Mouse (Mus musculus) hindbrain, postnatal 0 days (tissue): Measurements from ENCODE around the gene Atp4b. TPM values are rescaled to one million over a fixed set of nuclear protein-coding genes. Genes with fewer than 3 reads are reported as not detected.

Source experiments
- ATAC-seq: fragments of 200-750 bp; cut with Nextera tagmentation; 2 replicates; pipeline ENCODE4 v1.8.0; 2017; ENCODE audit warnings: mild to moderate bottlenecking, moderate TSS enrichment, moderate library complexity
- DNase-seq: peaks from one replicate; pipeline ENCODE4 v3.0.0-alpha.2; 2015; ENCODE audit warnings: low spot score
- H3K27ac ChIP-seq: fragments of 300-500 bp; sonication (generic); 2 replicates; pipeline ENCODE4 v1.5.1; 2014; ENCODE audit warnings: mild to moderate bottlenecking
- H3K27me3 ChIP-seq: fragments of 300-500 bp; sonication (generic); 2 replicates; pipeline ENCODE4 v1.6.1; 2014; ENCODE audit warnings: low read length, mixed read lengths; ENCODE audit not compliant: insufficient read depth
- H3K36me3 ChIP-seq: fragments of 300-500 bp; sonication (generic); 2 replicates; pipeline ENCODE4 v1.6.1; 2014; ENCODE audit warnings: low read length, mixed read lengths; ENCODE audit not compliant: insufficient read depth
- H3K4me1 ChIP-seq: fragments of 300-500 bp; sonication (generic); 2 replicates; pipeline ENCODE4 v1.6.1; 2014; ENCODE audit warnings: antibody characterized with exemption, low read length, mixed read lengths; ENCODE audit not compliant: insufficient read depth
- H3K4me2 ChIP-seq: fragments of 300-500 bp; sonication (generic); 2 replicates; pipeline ENCODE4 v1.6.1; 2014; ENCODE audit warnings: low read depth, mild to moderate bottlenecking, low read length, moderate library complexity, mixed read lengths
- H3K4me3 ChIP-seq: fragments of 300-500 bp; sonication (generic); 2 replicates; pipeline ENCODE4 v1.5.1; 2014; ENCODE audit warnings: low read length
- H3K9ac ChIP-seq: fragments of 300-500 bp; sonication (generic); replicated peaks from 2 replicates; pipeline ENCODE4 v1.6.1; 2014; ENCODE audit warnings: mild to moderate bottlenecking, low read length, moderate library complexity, mixed read lengths
- H3K9me3 ChIP-seq: fragments of 300-500 bp; sonication (generic); 2 replicates; pipeline ENCODE4 v1.6.1; 2016; ENCODE audit warnings: low read length, mixed read lengths
- CTCF ChIP-seq: IDR thresholded peaks from 2 replicates; pipeline ENCODE4 v1.5.1; 2016; ENCODE audit warnings: antibody characterized with exemption, control low read depth, low read depth
- WGBS: fragments of 180-500 bp; shearing (Covaris S2); extraction: QIAGEN DNeasy Blood & Tissue Kit; methylation state at CpG from one replicate; pipeline ENCODE4 v1.1.7; 2014; 5-methylcytosine and 5-hydroxymethylcytosine counted together
- polyA plus RNA-seq: library from polyadenylated mRNA; unstranded; fragments of >200 nt; fragmentation: Nextera tagmentation; extraction: Ambion mirVana; gene quantifications from 2 replicates; pipeline ENCODE4 v1.2.1, GENCODE M21; 2015
- total RNA-seq: library from RNA; depleted of rRNA; stranded (reverse); fragments of >200 nt; gene quantifications from 2 replicates; pipeline ENCODE4 v1.2.3, GENCODE M21; 2014

Atp4b gene
- total and polyA plus RNA-seq, 2 experiments from 2014 or later: not detected

DNA sequence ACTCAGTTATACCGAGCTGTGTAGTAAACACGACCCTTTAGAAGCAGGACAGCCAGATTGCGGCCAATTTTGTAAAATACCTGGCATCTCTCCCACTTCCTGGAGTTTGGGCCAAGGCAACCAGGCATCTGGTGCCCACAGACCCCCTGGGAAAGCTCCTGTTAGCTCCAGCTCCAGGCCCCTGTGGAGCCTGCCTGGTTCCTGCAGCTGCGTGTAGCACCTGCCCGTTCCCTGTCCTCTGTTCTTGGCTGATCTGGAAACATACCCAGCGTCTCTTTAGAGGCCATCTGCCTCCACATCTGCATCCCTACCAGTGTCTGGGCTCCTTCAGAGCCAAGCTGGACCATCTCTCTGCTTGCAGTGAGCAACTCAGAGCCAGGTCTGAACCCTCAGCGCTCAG is 33.8 kb upstream of the Atp4b start:
- 42% methylated on average over 7 of the region's 7 CpGs for WGBS
- no peaks in the 10 kb centered on the region for H3K27me3 ChIP-seq
- no peak for TF ChIP-seq CTCF
- H3K4me2 ChIP-seq: no peak overlapping the region
- H3K4me3 ChIP-seq: no peak overlapping the region
- H3K36me3 ChIP-seq: no peaks in the 10 kb centered on the region
- no peak overlapping the region for H3K9ac ChIP-seq
- no peak overlapping the region for H3K27ac ChIP-seq
- ATAC-seq (peak; percentile 77), DNase-seq (peak; percentile 53)
- no peaks in the 10 kb centered on the region for H3K4me1 ChIP-seq
- H3K9me3 ChIP-seq: no peaks in the 10 kb centered on the region

DNA sequence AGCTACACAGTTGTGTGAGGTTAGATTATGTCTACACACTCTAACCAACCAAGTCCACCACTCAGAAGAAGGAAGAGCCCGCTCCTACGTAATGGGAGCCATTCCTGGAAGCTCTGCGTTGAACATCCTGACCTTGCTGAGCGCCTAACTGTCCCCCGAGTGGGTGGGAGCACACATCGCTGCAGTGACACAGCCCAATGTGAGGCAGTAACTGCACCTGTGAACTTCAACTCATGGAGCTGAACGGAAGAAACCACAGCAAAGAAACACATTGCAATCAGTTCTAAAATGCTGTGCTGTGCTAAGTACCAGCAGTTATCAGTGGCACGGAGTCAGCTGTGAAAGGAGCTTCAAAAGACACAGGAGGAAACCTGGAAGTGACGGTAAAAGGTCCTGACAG is 31.5 kb upstream of the Atp4b start:
- Histone ChIP-seq H3K27ac (no peak overlapping the region), H3K27me3 (no peaks in the 10 kb centered on the region), H3K4me2 (no peak overlapping the region), H3K36me3 (no peaks in the 10 kb centered on the region), H3K4me3 (no peak overlapping the region), H3K9me3 (no peaks in the 10 kb centered on the region), H3K9ac (no peak overlapping the region), H3K4me1 (no peaks in the 10 kb centered on the region)
- no peak for TF ChIP-seq CTCF
- 83% methylated on average over 9 of the region's 9 CpGs for WGBS
- DNase-seq (no peak), ATAC-seq (no peak)

DNA sequence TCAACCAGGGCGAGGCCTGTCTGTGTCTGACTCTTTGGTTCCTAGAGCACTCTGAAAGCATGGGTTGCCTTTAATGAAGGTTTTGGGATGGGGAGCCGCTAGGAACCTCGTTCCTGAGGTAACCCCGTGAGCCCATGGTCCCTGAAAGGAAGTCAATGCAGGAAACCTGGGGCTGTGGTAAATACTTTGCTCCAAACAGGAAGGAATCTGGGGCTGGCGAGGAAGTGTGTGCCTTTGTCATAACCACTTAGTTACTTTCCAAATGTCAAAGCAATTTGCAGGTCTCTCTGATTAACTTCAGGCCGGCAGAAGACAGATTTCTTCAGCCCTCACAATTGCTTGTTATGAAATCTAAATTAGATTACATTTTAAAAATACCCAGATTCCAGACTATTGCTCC is 30.7 kb upstream of the Atp4b start:
- no peaks in the 10 kb centered on the region for H3K9me3 ChIP-seq
- H3K27me3 ChIP-seq: no peaks in the 10 kb centered on the region
- no peaks in the 10 kb centered on the region for H3K36me3 ChIP-seq
- TF ChIP-seq CTCF: no peak
- no peak overlapping the region for H3K9ac ChIP-seq
- no peak overlapping the region for H3K27ac ChIP-seq
- H3K4me3 ChIP-seq: no peak overlapping the region
- H3K4me1 ChIP-seq: no peaks in the 10 kb centered on the region
- ATAC-seq (no peak), DNase-seq (no peak)
- 78% methylated on average over 6 of the region's 6 CpGs for WGBS
- no peak overlapping the region for H3K4me2 ChIP-seq

DNA sequence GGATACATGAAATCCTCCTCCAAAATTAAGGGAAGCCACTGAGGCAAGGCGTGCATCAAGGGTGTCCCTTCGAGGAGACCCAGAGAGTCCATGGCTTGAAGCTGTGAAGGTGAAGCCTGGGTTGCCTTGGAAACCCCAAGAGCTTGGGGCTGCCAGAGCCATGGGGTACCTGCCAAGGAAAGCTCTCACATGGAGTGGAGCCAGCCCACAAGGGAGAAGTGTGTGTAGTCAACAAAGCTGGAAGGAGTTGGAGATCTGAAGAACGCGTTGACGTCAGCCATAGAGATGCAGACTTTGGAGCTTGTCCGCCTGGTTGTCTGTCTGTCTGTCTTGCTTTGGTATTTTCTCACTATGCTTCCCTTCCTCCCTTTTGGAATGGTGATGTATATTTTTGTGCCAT is 24.3 kb upstream of the Atp4b start:
- H3K4me2 ChIP-seq: no peak overlapping the region
- WGBS: 78% methylated on average over 6 of the region's 6 CpGs

DNA sequence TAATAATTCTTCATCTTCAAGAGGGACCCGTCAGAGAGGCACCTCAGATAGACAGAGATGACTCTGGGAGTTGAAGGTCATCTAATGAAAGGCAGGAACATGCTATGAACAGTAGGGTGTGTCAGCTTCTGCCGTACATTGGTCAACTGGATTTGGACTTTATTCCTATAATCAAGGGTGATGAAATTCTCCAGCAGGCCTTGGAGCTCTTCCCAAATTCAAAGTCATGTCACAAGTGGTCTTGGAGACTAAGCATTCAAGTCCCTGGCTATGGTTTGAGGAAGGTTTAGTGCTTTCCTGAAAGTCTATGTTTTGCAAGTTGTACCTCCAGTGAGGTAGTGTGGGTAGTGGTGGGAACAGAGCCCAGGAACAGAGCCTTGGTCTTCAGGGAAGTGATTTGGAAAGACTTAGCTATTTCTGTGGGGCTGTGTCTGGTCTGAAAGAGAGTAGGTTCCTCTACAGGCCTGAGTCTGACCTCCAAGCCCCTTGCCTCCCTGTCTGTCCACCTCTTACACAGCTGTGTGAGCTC is 22.6 kb upstream of the Atp4b start:
- no peak for TF ChIP-seq CTCF
- H3K36me3 ChIP-seq: no peaks in the 10 kb centered on the region
- WGBS: 71% methylated on average over 2 of the region's 2 CpGs
- H3K27me3 ChIP-seq: no peaks in the 10 kb centered on the region
- ATAC-seq (no peak), DNase-seq (no peak)
- no peak overlapping the region for H3K9ac ChIP-seq
- H3K4me1 ChIP-seq: no peaks in the 10 kb centered on the region
- no peak overlapping the region for H3K27ac ChIP-seq
- H3K4me3 ChIP-seq: no peak overlapping the region
- no peak overlapping the region for H3K4me2 ChIP-seq
- H3K9me3 ChIP-seq: no peaks in the 10 kb centered on the region

More for the DNA sequence above, 24.3 kb upstream of the Atp4b start:
- Histone ChIP-seq H3K4me1 (no peaks in the 10 kb centered on the region), H3K4me3 (no peak overlapping the region), H3K36me3 (no peaks in the 10 kb centered on the region), H3K9me3 (no peaks in the 10 kb centered on the region), H3K27ac (no peak overlapping the region), H3K9ac (no peak overlapping the region), H3K27me3 (no peaks in the 10 kb centered on the region)
- no peak for TF ChIP-seq CTCF
- DNase-seq (no peak), ATAC-seq (no peak)

DNA sequence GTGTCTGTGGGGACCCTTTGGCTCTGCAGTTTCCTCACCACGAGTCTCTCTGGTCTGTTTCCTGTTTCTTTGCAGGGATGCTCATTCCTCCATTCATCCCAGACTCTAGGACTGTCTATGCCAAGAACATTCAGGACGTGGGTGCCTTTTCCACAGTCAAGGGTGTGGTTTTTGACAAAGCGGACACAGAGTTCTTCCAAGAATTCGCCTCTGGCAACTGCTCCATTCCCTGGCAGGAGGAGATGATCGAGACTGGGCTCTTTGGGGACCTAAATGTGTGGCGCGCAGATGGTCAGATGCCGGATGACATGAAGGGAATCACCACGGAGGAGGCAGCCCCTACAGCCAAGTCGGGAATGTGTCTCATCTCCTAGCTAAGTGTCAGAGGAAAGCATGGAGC is 19.3 kb upstream of the Atp4b start:
- DNase-seq (no peak), ATAC-seq (no peak)
- Histone ChIP-seq H3K36me3 (no peaks in the 10 kb centered on the region), H3K4me2 (no peak overlapping the region), H3K4me3 (no peak overlapping the region), H3K4me1 (no peaks in the 10 kb centered on the region), H3K9ac (no peak overlapping the region), H3K9me3 (no peaks in the 10 kb centered on the region), H3K27me3 (no peaks in the 10 kb centered on the region), H3K27ac (no peak overlapping the region)
- no peak for TF ChIP-seq CTCF
- WGBS: 57% methylated on average over 10 of the region's 10 CpGs

DNA sequence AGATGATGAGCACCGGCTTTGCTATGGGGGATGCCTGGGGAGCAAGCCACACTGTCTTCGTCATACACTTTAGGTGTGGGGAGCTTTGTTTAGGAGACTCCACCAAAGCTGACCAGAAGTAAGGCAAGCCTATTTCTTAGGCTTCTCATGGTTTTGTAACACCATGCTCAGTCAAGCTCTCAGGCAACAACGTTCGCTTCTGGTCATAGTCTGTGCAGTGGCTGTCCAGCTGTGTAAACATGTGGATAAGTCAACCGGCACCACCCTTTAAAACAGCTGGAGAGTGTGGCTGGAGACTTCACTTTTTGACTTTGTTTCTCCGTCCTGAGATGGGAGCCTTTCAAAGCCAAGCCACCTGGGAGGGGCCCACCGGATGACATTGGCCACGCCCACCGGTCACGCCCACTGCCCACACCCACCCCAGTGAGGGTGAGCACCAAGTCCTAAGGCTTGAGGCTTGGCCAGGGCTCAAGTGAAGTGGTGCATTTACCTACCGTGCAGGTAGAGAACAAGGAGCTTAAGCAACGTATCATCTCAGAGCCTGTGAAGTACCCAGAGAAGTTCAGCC is 17.3 kb upstream of the Atp4b start:
- no peak for TF ChIP-seq CTCF
- Histone ChIP-seq H3K27me3 (no peaks in the 10 kb centered on the region), H3K36me3 (no peaks in the 10 kb centered on the region), H3K9me3 (no peaks in the 10 kb centered on the region), H3K9ac (no peak overlapping the region), H3K4me3 (no peak overlapping the region), H3K4me1 (no peaks in the 10 kb centered on the region), H3K27ac (no peak overlapping the region), H3K4me2 (no peak overlapping the region)
- DNase-seq: no peak
- no peak for ATAC-seq
- 63% methylated on average over 12 of the region's 12 CpGs for WGBS
